Mouse (Mus musculus): ENCODE results near the gene Duox2.
A peak's percentile ranks its signal among the peaks of the same experiment; 100 is the strongest.
"Not testable (repeated sequence)": the region's sequence is repeated elsewhere in the genome, so short reads cannot be mapped to it uniquely, and the experiment has no call there.

Gene Duox2

DNA sequence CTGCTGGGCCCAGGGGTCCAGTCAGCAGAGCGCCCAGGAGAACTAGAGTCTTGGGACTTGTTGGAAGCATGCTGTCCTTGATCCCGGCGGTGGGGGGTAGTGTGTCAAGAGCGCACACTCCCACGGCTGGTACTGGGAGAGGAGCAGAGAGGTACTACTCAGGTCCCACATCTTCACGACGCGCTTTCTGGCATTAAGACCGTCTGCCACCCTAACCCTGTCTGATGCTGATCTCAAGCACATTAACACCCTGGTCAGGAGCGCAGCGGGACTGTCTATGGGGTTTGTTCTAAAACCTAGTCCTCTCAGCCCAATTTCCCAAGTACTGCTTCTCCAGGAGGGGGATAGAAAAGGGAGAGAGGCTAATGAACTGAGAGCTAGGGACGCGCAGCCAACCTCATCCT lies at the start of gene Duox2:
Duox2 (minus strand) TSS at position 354 of the 404 bp plus-strand sequence.
- peak; percentile 56 for DNase-seq (ENCODE audit: extremely low spot score, low spot score)

DNA sequence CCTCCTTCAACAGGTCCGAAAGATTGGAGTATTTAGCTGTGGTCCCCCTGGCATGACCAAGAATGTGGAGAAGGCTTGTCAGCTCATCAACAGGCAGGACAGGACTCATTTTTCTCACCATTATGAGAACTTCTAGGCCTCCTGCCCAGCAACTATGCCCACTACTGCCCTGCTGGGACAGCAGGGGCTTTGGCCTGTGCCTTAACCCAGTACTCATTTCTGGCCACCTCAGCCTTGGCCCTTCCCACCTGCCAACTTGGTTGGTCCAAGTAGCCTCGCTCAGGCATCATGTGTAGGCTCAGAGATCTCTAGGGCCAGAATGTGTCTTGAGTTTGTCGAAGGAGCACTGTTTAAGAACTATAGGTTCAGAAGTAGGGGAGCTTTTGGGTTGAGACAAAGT lies 49.0 kb upstream of the Duox2 start:
- no peak for DNase-seq (ENCODE audit: extremely low spot score, low spot score)

DNA sequence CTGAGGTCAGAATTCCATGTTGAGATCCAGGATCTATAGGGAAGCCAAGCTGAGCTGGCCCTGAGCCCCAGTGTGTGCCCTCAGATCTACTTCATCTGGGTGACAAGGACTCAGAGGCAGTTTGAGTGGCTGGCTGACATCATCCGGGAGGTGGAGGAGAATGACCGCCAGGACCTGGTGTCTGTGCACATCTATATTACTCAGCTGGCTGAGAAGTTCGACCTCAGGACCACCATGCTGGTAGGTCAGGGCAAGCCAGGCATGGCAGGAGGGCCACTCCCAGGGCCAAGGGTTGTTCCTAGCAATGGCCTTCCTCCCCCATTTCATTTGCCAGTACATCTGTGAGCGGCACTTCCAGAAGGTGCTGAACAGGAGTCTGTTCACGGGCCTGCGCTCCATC lies 47.9 kb upstream of the Duox2 start:
- not testable (repeated sequence) for DNase-seq (ENCODE audit: extremely low spot score, low spot score)

DNA sequence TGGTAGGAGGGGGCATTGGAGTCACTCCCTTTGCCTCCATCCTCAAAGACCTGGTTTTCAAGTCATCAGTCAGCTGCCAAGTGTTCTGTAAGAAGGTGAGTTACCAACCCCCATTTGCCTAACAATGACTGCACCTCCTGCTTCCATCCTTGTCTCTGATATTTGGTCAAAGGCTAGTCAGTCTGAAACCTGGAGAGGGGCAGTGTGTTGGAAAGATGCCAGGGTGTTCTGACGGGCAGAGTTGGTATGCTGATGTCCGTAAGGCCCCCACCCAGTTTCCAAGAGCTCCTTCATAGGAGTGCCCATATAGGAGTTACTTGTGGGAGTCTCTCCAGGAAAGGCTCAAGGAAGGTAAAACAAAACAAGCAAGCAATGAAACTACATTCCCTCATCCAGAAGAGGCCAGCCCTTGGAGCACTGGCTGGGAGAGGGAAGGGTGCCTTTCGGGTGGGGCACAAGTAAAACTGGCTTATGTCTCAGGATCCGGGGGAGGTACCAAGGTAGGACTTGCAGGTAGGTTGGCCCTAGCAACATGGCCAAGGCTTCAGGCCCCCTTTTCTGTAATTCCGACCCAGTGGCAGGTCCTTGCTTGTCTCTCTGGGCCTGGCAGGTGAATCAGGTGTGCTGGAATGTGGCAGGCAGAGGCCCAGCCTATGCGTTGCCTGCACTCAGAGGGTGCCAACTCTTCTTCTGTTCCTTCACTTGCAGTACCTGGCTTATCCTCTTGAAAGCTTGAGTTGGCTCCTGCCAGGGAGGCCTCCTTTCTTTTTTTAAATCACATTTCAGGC lies 47.1 kb upstream of the Duox2 start:
- no peak for DNase-seq (ENCODE audit: extremely low spot score, low spot score)

DNA sequence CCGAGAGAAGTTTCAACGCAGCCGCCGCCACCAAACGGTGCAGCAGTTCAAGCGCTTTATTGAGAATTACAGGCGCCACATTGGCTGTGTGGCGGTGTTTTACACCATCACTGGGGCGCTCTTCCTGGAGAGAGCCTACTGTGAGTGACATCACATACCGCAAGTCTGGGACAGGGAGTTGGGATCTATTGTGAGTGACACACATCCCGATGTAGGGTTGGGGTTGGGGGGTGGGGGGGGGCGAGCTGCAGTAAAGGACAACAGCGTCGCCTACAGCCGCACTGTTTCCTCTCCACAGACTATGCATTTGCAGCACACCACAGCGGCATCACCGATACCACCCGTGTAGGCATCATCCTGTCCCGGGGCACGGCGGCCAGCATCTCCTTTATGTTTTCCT lies 39.0 kb upstream of the Duox2 start:
- no peak for DNase-seq (ENCODE audit: extremely low spot score, low spot score)

DNA sequence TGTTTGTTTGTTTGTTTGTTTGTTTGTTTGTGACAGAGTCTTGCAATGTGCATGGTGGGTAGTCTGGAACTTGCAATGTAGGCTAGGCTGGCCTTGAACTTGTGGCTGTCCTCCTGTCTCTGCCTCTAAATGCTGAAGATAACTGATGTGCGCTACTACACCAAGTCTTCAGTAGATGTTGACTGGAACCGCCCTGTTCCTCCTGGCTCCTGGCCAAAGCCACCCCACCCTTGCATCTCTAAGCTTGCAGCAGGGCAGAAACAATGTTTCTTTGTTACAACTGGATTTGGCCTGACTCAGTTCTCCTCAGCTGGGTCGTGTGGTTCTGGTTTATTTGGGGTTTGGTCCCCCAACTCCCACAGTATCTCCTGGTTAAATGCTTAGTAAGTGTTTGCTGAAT lies 35.9 kb upstream of the Duox2 start:
- no peak for DNase-seq (ENCODE audit: extremely low spot score, low spot score)

DNA sequence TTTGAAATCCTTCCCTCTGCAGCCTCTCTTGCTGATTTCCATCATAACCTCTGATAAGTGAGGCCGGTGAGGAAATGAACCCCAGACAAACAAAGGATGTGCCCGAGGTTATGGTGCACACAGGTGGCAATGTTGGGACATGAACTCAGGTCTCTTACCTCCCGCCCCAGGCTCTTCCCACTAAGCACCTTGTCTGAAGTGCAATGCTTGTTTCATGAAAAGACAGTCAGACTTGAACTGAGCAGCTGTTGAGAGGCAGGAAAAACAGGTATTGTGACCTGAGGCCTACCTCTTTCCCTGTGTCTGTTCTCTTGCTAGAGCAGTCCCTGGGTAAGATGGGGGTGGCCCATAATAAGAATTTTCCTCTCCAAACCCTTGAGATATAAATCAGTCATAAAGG lies 34.0 kb upstream of the Duox2 start:
- no peak for DNase-seq (ENCODE audit: extremely low spot score, low spot score)

DNA sequence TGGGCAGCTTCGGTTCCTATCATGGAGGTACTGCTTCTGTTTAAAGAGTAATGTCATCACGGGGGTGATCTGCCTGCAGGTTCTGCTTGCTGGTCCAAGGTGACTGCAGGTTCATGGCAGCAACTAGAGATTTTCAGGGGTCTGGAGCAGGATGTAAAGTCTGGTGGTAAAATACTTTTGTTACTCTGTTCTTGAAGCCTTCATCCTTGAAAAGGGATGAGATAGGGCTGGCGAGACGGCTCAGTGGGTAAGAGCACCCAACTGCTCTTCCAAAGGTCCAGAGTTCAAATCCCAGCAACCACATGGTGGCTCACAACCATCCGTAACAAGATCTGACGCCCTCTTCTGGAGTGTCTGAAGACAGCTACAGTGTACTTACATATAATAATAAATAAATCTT lies 32.1 kb upstream of the Duox2 start:
- not testable (repeated sequence) for DNase-seq (ENCODE audit: extremely low spot score, low spot score)

DNA sequence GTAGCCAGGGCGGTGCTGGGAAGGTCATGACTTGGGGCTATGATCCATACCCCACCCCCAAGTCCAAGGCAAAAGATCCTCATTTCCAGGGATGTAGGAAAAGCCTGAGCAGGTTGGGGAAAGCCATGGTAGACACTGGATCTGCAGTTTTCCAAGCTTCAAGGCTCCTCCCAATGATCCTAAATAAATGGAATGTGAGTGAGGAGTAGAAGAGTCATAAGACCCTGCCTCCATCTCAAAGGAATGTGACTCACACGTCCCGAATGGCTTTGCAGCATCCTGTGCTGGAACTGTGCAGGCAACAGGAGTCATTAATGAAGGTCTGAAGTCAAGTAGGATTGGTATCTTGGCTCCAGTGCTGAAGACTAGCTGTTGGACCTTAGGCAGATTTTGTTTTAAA lies 29.7 kb upstream of the Duox2 start:
- DNase-seq (ENCODE audit: extremely low spot score, low spot score) = no peak

DNA sequence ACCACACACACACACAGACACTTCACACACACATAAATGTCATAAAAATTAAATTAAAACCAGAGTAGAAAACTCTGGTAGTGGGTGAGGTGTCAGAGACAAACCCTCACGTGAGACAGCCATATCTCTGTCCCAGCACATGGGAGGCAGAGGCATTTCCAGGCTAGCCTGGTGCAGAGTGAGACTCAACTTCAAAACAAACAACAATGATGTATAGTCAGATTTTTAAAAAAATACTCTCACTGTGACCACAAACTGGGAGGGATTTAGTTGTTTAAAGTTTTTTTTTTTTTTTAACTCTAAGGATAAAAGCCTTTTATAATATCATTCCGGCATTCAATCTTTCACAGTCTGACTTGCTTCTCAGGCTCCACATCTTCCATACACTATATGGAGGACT lies 27.1 kb upstream of the Duox2 start:
- no peak for DNase-seq (ENCODE audit: extremely low spot score, low spot score)

DNA sequence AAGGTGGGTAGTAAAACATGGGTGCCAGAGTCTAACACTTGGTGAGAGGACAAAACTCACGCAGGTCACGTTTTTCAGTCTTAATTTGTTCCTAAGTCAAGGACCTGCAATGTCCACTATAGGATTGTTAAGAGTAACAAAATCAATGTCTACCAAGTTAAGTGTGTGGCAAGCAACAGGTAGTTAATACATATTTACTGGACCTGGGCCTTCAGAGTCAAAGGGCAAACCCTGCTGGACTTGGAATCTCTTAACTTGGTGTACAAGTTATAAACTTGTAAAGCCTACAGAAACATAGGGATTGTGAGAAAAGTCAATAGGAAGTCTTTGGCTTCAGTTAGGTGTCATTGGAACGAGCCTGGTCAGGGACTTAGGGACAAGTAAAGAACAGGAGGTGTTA lies 26.3 kb upstream of the Duox2 start:
- DNase-seq (ENCODE audit: extremely low spot score, low spot score) = no peak

DNA sequence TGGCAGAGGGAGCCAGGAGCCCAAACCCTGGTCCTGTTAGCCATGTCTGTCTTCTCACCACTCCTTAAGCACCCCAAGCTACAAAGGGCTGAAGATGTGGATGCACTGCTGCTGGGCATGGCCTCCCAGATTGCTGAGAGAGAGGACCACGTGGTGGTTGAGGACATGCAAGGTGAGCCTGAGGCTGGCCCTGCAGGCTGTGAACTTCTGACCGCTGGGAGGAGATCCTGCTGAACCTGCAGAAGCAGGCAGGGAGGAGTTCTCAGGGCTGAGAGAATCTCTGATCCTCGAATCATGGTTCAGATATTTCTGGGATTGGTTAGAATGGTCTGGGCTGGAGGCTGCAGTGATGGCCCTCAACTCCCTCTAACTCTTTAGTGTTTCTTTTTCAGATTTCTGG lies 25.7 kb upstream of the Duox2 start:
- no peak for DNase-seq (ENCODE audit: extremely low spot score, low spot score)

DNA sequence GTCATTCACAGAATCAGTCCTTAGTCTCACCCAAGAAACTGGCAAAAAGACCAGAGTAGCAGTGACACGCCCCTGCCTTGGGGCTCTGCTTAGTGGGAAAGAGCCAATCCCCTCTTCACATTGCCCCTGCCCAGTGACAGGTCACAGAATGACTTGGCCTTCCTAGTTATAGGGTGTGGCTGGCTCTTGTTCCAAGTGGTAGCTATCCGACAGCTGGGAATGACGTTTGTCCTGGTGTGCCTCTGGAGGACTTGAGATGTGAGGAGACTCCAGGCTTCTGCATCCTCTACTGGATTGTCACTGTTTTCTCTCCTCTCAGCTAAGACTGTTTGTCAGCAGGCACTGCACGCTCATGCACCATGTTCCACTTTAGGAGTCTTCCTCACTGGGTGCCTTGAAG lies 19.1 kb upstream of the Duox2 start:
- DNase-seq (ENCODE audit: extremely low spot score, low spot score) = no peak

DNA sequence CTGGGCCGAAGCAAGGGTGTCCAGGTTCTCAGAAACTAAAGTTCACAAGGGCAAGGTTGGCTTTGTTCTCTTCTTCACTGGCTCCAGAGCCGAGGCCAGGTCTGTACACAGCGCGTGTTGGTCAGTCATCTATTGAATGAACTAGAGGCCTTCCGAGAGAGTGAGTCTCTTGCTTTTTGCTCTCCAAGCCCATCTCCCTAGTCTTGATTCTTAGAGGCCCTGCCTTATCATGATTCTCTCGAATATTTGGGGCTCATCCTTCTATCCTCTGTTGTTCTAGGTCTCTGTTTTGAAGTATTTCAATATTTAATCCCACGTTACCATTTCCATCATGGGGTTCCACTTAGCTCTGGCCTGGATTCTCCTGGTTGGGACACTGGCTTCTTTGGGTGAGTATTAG lies 17.1 kb upstream of the Duox2 start, which contains the start of gene Duox1:
Duox1 (plus strand) TSS at position 301 of the 400 bp plus-strand sequence.
- DNase-seq (ENCODE audit: extremely low spot score, low spot score) = no peak

DNA sequence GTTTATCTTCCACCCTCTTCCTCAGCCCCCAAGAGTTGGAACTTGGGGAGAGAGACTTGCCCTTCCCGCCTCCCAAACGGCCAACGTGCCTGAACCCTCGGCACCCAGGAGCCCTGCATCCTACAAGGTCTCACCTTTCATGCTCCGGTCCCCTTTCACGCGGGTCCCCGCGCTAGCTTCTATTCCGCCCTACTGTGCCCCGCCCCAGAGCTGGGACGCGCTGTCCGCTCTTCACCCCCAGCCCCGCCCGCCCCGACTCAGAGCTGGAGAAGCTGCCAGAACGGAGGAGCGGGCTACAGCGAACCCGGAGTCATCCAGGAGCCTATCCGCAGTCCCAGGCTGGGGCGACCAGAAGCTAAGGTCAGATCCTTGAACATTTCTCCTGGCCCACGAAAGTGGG lies 15.3 kb upstream of the Duox2 start, which contains the start of gene Duoxa1:
Duoxa1 (minus strand) TSS at position 195 of the 400 bp plus-strand sequence.
- DNase-seq (ENCODE audit: extremely low spot score, low spot score) = peak; percentile 33

DNA sequence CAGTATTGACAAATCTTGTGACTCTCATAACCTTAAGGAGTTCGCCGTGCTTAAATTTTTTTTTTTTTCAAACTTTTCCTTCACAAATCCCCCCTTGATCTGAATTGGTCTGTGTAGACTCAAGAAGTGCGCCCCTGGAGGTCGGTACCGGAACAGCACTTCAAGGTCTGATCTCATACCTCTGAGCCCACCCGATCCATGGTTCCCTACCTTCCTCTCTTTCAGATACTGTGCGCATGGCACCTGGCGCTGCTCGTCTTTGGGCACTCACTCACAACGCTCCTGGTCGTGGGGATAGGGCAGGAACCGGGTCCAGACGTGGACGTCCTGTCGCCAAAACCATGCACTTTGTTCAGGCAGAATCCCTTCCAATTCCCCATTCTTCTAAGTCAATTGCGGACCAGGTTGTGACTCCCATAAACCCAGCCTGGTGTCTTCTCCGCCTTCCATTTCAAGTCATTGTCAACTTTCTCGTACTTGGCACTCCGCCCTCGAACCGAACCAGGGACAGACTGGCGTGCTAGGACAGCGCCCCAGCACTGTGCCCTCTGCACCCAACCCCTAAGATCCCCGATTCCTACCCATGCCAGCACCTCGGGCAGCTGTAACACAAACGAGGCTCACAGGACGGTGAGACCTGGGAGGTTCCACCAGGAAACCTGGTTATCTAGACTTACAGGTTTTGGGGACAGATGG lies 14.6 kb upstream of the Duox2 start:
- DNase-seq (ENCODE audit: extremely low spot score, low spot score) = peak; percentile 80

DNA sequence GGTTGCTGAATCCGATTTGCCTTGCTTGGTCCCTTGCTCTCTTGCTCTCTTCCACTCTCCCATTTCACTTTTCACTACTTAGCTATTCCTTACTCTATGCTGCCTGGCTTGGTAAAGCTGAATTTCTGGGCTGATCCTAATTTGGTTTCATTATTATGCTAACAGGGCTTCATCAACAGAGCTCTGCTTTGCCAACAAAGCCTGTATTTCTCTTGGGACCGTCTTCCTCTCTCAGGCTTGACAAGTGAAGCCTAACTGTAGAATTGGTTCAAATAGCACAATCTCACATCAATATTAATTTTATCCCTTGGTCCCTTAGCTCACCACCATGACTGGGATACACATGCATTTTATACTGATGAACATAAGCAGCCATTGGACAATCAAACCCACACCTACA lies 13.3 kb upstream of the Duox2 start:
- DNase-seq (ENCODE audit: extremely low spot score, low spot score) = no peak

DNA sequence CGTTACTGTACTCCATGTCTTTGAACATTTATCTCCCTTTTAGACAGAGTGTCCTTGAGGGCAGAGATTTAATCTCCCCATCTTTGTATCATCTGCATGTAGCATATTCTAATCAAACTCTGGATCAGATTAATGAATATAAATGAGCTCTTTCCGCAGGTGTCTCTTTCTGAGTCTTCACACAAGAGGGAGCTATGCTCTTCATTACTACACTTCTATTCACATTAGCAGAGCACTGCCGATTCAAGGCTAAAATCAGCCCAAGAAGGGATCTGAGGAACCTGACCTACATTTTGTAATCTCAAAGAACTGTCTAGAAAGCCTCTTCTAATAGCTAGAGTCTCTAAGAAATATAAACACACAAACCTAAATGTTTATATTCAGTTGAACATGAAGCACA lies 11.4 kb upstream of the Duox2 start:
- DNase-seq (ENCODE audit: extremely low spot score, low spot score) = no peak

DNA sequence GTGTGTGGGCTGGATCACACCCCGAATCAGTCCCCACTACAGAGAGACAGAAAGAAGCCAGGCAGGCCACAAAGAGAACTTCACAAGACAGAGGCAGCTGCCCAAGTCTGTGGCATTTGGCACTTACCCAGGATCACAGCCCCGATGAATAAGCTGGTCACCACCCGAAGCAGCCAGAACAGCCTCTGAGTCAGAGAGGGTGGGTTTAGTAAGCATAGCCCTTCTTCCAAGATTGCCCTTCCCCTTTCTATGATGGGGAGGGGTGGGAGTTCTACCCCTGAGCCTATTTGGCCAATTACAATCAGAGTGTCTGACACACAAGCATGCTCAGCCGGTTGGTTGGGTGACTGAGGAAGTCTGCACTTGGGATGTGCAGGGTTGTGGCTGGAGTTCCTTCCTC lies 7.9 kb upstream of the Duox2 start:
- no peak for DNase-seq (ENCODE audit: extremely low spot score, low spot score)

DNA sequence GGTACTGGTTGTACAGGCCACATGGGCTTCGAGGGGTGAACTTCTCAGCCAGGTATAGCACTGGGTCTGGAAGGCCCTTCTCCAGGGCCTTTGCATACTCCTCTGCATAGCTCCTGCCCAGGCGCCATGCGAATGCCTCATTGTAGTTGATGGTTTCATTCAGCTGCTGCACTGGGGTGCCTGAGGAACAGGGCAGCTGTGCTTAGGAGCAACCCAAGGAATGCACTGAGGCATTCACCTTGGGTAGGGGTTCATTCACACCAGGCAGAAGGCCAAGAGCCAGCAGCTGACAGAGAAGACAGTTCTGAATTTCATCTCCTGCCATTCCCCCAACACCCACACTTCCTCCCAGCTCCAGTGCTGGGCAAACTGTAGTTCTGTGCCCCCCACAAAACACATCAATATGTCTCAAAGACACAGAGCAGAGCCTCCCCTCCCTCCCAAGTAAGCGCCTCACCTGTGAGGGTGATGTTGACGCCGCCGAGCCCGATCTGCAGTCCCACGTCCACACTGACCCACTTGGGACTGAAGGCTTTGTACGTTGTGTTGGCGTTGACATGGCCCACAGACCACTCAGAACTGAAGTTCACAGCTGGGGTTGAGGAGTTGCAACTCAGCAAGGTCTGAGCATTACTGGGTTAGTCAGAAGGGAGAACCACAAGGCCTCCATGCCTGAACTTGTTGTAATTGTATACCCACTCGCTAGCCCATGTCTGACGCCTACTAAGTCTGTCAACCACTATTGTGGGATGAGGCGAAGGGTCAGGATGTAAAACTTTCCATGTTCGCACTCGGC lies 7.0 kb upstream of the Duox2 start:
- DNase-seq (ENCODE audit: extremely low spot score, low spot score) = no peak

DNA sequence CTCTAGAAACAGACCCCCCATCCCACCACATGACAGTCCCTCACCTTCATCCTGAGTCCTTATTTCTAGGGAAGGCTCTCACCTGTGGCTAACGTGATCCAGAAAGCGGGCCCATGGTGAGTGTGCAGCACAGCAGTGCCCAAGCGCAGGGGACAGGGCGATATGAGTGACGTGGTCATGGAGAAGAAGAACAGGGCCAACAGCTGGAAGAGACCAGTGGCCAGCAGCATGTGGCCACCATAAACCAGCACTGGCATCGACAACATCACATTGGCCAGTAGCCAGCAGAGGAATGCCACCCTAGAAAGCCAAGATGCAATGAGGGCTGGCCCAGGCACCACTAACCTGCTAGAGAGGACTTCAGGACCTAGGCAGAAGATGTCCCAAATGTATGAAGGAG lies 6.3 kb upstream of the Duox2 start:
- DNase-seq (ENCODE audit: extremely low spot score, low spot score) = no peak
